11 mouse cellular contexts compared by ENCODE assay signal in genomic region chr10:126520973-126521372, GRCm38 (mm10).
DNase-seq lines count a peak whose midpoint lies in the region; ATAC-seq lines count a peak whose summit lies in the region.
"Had no signal": no experiment of that assay in that cellular context is flagged by ENCODE, and none has a peak within 500 bp of the region (broad histone marks: within the 10 kb centered on the region; RNA-seq: fewer than 3 reads in every experiment).

No protein-coding gene starts in this region.

- peaks cover 26% of the 10 kb centered on the region for H3K4me1 ChIP-seq in midbrain, embryonic 10.5 days
- H3K4me1 ChIP-seq in midbrain, embryonic 16.5 days (ENCODE audit: control insufficient read depth, insufficient read depth, low read length), result peaks cover 9% of the 10 kb centered on the region
- H3K4me1 ChIP-seq in neural tube, embryonic 11.5 days (ENCODE audit: control insufficient read depth, insufficient read depth, low read length), result peaks cover 7% of the 10 kb centered on the region; the same call in 1 of the 2 replicates
- H3K4me1 ChIP-seq: liver, embryonic 15.5 days had no signal

- no peak overlapping the region for H3K4me3 ChIP-seq in midbrain, embryonic 10.5 days
- H3K4me3 ChIP-seq in midbrain, embryonic 16.5 days (ENCODE audit: low read depth, low read length), result no peak overlapping the region
- H3K4me3 ChIP-seq in neural tube, embryonic 11.5 days (ENCODE audit: low read depth, low read length), result no peak overlapping the region
- H3K4me3 ChIP-seq: liver, embryonic 15.5 days had no signal

- WGBS in midbrain, embryonic 10.5 days, result 45% methylated on average over 9 of the region's 9 CpGs
- 50% methylated on average over 9 of the region's 9 CpGs for WGBS in midbrain, embryonic 16.5 days
- WGBS in neural tube, embryonic 11.5 days, result 49% methylated on average over 9 of the region's 9 CpGs

- no peaks in the 10 kb centered on the region for H3K36me3 ChIP-seq in midbrain, embryonic 10.5 days
- no peaks in the 10 kb centered on the region for H3K36me3 ChIP-seq in midbrain, embryonic 16.5 days (ENCODE audit: control insufficient read depth, insufficient read depth, low read length)
- H3K36me3 ChIP-seq in neural tube, embryonic 11.5 days (ENCODE audit: control insufficient read depth, insufficient read depth, low read length), result no peaks in the 10 kb centered on the region
- H3K36me3 ChIP-seq: liver, embryonic 15.5 days had no signal

- H3K9me3 ChIP-seq in midbrain, embryonic 10.5 days (replicated peaks), result 0 out of 2 replicates have a peak, but pooled peaks cover 3% of the 10 kb centered on the region
- no peaks in the 10 kb centered on the region for H3K9me3 ChIP-seq in midbrain, embryonic 16.5 days (replicated peaks; ENCODE audit: control insufficient read depth, low read length, poor library complexity, severe bottlenecking)
- H3K9me3 ChIP-seq in neural tube, embryonic 11.5 days (ENCODE audit: control insufficient read depth, low read length), result no peaks in the 10 kb centered on the region

- H3K4me2 ChIP-seq in midbrain, embryonic 16.5 days (ENCODE audit: low read length), result no peak overlapping the region
- no peak overlapping the region for H3K4me2 ChIP-seq in neural tube, embryonic 11.5 days (ENCODE audit: low read depth)
- H3K4me2 ChIP-seq: liver, embryonic 15.5 days had no signal

- ATAC-seq in midbrain, embryonic 16.5 days, result no peak
- 0 out of 2 replicates have a peak, but pooled peaks have one; percentile 27 for ATAC-seq in neural tube, embryonic 11.5 days (ENCODE audit: insufficient read depth, low FRiP score, low TSS enrichment)
- ATAC-seq: intestine, embryonic 16.5 days had no signal

- H3K27me3 ChIP-seq in midbrain, embryonic 10.5 days (ENCODE audit: low read depth, poor library complexity, severe bottlenecking), result no peaks in the 10 kb centered on the region
- H3K27me3 ChIP-seq in midbrain, embryonic 16.5 days (ENCODE audit: control insufficient read depth, insufficient read depth, low read depth, low read length), result no peaks in the 10 kb centered on the region
- H3K27me3 ChIP-seq in neural tube, embryonic 11.5 days (ENCODE audit: control insufficient read depth, insufficient read depth, low read length), result no peaks in the 10 kb centered on the region
- H3K27me3 ChIP-seq: liver, embryonic 15.5 days had no signal

- no peak overlapping the region for H3K27ac ChIP-seq in midbrain, embryonic 10.5 days (replicated peaks)
- no peak overlapping the region for H3K27ac ChIP-seq in midbrain, embryonic 16.5 days (ENCODE audit: low read length)
- H3K27ac ChIP-seq in neural tube, embryonic 11.5 days (ENCODE audit: low read depth, low read length), result no peak overlapping the region
- H3K27ac ChIP-seq: liver, embryonic 15.5 days; macrophage had no signal

- peak; percentile 2 for DNase-seq in adrenal gland, postnatal 25 days
- DNase-seq in adrenal gland, postnatal 36 days, result no peak
- peak; percentile 19 for DNase-seq in midbrain, embryonic 10.5 days (ENCODE audit: low spot score)
- DNase-seq in embryo, embryonic 11 days, result peak; percentile 57
- peak; percentile 30 for DNase-seq in neural tube, embryonic 11.5 days (ENCODE audit: low spot score)
- DNase-seq in spleen, postnatal 36 days (ENCODE audit: low spot score in 2 of 2), result no peak
- DNase-seq in urinary bladder, postnatal 4 days (ENCODE audit: low spot score in 2 of 2), result no peak

- no peak overlapping the region for H3K9ac ChIP-seq in midbrain, embryonic 16.5 days (ENCODE audit: low read depth, low read length)
- H3K9ac ChIP-seq in neural tube, embryonic 11.5 days (ENCODE audit: low read length), result no peak overlapping the region
- H3K9ac ChIP-seq: liver, embryonic 15.5 days had no signal

Comparison
In these comparisons a context has a peak if more than half of its experiments do, and no peak if none do; other contexts are left out.
1. DNase-seq: peak in adrenal gland, postnatal 25 days (single experiment), midbrain, embryonic 10.5 days (single experiment), embryo, embryonic 11 days (single experiment) and neural tube, embryonic 11.5 days (single experiment); none in adrenal gland, postnatal 36 days (0 of 2), spleen, postnatal 36 days (0 of 2) and urinary bladder, postnatal 4 days (0 of 2).